ENCODE assay signal across 24 mouse cellular contexts in the genomic region with DNA sequence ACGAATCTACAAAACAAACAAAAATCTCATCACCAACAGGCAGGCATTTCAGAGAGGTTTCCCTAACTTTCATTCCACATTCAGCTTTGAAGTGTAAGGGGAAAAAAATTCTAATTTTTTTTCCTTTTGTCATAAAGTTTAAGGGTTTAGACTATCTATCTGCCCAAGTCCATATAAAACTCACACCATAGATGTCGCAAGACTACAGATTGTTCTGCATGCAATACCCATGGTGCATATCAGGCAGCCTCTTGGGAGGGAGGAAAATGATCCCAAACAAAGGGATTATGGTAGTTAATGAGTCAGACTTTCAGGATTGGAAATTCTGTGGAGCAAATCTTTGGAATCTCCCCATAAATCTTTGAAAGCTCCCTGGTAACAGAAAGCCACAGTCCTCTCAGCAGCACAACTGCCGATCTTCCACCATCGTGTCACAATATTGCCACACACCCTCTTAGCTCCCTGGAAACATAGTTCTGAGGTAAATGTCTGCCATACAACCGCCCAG.
DNase-seq lines count a peak whose midpoint lies in the region; ATAC-seq and TF ChIP-seq lines count a peak whose summit lies in the region.
"Had no signal": no experiment of that assay in that cellular context is flagged by ENCODE, and none has a peak within 500 bp of the region (broad histone marks: within the 10 kb centered on the region; RNA-seq: fewer than 3 reads in every experiment).

No protein-coding gene starts in this region.

- H3K27me3 ChIP-seq in C2C12 (ENCODE audit: control insufficient read depth, insufficient read depth, insufficient read length) = no peaks in the 10 kb centered on the region
- H3K27me3 ChIP-seq in forebrain, embryonic 12.5 days = peaks cover 25% of the 10 kb centered on the region
- H3K27me3 ChIP-seq: CH12.LX; embryonic facial prominence, embryonic 15.5 days; forebrain, embryonic 15.5 days; heart, embryonic 13.5 days; hindbrain, embryonic 12.5 days had no signal

- no peak overlapping the region for H3K4me2 ChIP-seq in forebrain, embryonic 12.5 days
- H3K4me2 ChIP-seq: embryonic facial prominence, embryonic 15.5 days; forebrain, embryonic 15.5 days; heart, embryonic 13.5 days; hindbrain, embryonic 12.5 days had no signal

- no peaks in the 10 kb centered on the region for H3K9me3 ChIP-seq in forebrain, embryonic 12.5 days
- H3K9me3 ChIP-seq: embryonic facial prominence, embryonic 15.5 days; forebrain, embryonic 15.5 days; heart, embryonic 13.5 days; hindbrain, embryonic 12.5 days had no signal

- H3K79me3 ChIP-seq in C2C12 (ENCODE audit: low read depth) = no peaks in the 10 kb centered on the region

- peak; percentile 48; the same call in 1 of the 2 replicates for ATAC-seq in granulocyte monocyte progenitor cell, adult 5-6 weeks (replicated peaks; ENCODE audit: poor library complexity, severe bottlenecking)
- no peak for ATAC-seq in forebrain, embryonic 12.5 days (ENCODE audit: low FRiP score)
- ATAC-seq: forebrain, embryonic 15.5 days; hindbrain, embryonic 16.5 days; inflammation-experienced regulatory T-cells, adult 6 months; intestine, postnatal 0 days had no signal

- H3K36me3 ChIP-seq in C2C12 (ENCODE audit: control insufficient read depth, insufficient read depth) = no peaks in the 10 kb centered on the region
- H3K36me3 ChIP-seq in forebrain, embryonic 12.5 days (replicated peaks) = no peaks in the 10 kb centered on the region
- H3K36me3 ChIP-seq: embryonic facial prominence, embryonic 15.5 days; forebrain, embryonic 15.5 days; heart, embryonic 13.5 days; hindbrain, embryonic 12.5 days had no signal

- peaks cover 31% of the 10 kb centered on the region for H3K4me1 ChIP-seq in forebrain, embryonic 12.5 days
- H3K4me1 ChIP-seq: heart, embryonic 13.5 days had no signal

- H3K27ac ChIP-seq in layer of hippocampus, adult 2 months = peak overlapping the region; percentile 72; the same call in 1 of the 2 replicates
- H3K27ac ChIP-seq in forebrain, embryonic 12.5 days = no peak overlapping the region
- H3K27ac ChIP-seq: forebrain, embryonic 15.5 days; heart, embryonic 13.5 days; hindbrain, embryonic 12.5 days had no signal

- no peak overlapping the region for H3K4me3 ChIP-seq in layer of hippocampus, adult 2 months
- H3K4me3 ChIP-seq in C2C12 (ENCODE audit: insufficient read depth, poor library complexity, severe bottlenecking) = no peak overlapping the region
- no peak overlapping the region for H3K4me3 ChIP-seq in forebrain, embryonic 12.5 days (replicated peaks)
- H3K4me3 ChIP-seq: embryonic facial prominence, embryonic 15.5 days; forebrain, embryonic 15.5 days; heart, embryonic 13.5 days; hindbrain, embryonic 12.5 days had no signal

- 80% methylated on average over 5 of the region's 5 CpGs for WGBS in forebrain, embryonic 12.5 days

- no peak overlapping the region for H3ac ChIP-seq in C2C12 (ENCODE audit: control insufficient read depth, insufficient read length, low read depth)

- no peak overlapping the region for H3K9ac ChIP-seq in forebrain, embryonic 12.5 days
- H3K9ac ChIP-seq: embryonic facial prominence, embryonic 15.5 days; forebrain, embryonic 15.5 days; heart, embryonic 13.5 days; hindbrain, embryonic 12.5 days had no signal

- H3K79me2 ChIP-seq in C2C12 (ENCODE audit: control insufficient read depth, insufficient read depth) = no peaks in the 10 kb centered on the region

- TF ChIP-seq CTCF in layer of hippocampus, adult 2 months (conservative IDR thresholded peaks at IDR 0.05) = no peak
- no peak for TF ChIP-seq CTCF in C2C12 (IDR thresholded peaks at IDR 0.05; ENCODE audit: control insufficient read depth, insufficient read depth, insufficient read length)

- no peak for DNase-seq in layer of hippocampus, adult 2 months (ENCODE audit: low spot score in 2 of 2)
- no peak for DNase-seq in layer of hippocampus, adult 8-10 months (ENCODE audit: low spot score in 2 of 2)
- no peak for DNase-seq in thymus, postnatal 14 days
- DNase-seq in thymus, adult 18-20 months = no peak
- DNase-seq: adrenal gland, adult 8-10 months; adrenal gland, postnatal 36 days; cerebellum, adult 11 months; cerebellum, adult 8-10 months; cerebellum, postnatal 14 days; embryo, embryonic 11 days; gastrocnemius, postnatal 10 days; heart, adult 11 months; heart, postnatal 36 days had no signal

TF ChIP-seq in C2C12, 6 proteins besides CTCF, POLR2A, EP300 and RAD21:
- no peak for TF ChIP-seq MYOD1 (IDR thresholded peaks at IDR 0.05; ENCODE audit: control insufficient read depth, insufficient read length, low read depth)
- peak; percentile 36 for TF ChIP-seq FOSL1 (IDR thresholded peaks at IDR 0.05; ENCODE audit: insufficient read depth, low read length, poor library complexity, severe bottlenecking)
- peak; percentile 95 for TF ChIP-seq CEBPB (IDR thresholded peaks at IDR 0.05; ENCODE audit: low read depth)
